Comparison of ENCODE assay signal across 13 mouse cellular contexts in the genomic region with DNA sequence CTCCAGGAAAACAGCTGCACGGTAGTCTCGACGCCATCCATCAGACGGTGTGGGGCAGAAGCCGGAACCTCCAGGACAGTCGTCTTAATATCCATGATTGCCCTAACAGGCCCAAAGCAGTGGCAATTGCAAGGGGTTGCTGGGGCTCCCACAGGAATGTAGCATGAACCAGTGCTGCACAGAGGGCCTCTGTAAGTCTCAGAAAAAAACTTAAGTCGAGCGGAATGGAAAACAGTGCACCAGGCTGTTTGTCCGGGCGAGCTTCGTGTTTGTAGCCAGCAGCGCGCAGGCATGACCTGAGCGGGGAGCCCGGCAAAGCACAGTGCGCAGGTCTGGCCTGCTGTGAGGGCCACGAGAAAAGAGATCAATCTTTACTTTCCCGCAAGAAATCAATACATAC. TPM values are rescaled to one million over a fixed set of nuclear protein-coding genes. Genes with fewer than 3 reads are reported as not detected.
A peak's percentile ranks its signal among the peaks of the same experiment; 100 is the strongest.
DNase-seq lines count a peak whose midpoint lies in the region; ATAC-seq and TF ChIP-seq lines count a peak whose summit lies in the region.
"Had no signal": no experiment of that assay in that cellular context is flagged by ENCODE, and none has a peak within 500 bp of the region (broad histone marks: within the 10 kb centered on the region; RNA-seq: fewer than 3 reads in every experiment).

No protein-coding gene starts in this region.

- no peak overlapping the region for H3K9ac ChIP-seq in heart, adult 2 months (ENCODE audit: low read depth, low read length)
- H3K9ac ChIP-seq in embryonic facial prominence, embryonic 15.5 days = no peak overlapping the region
- no peak overlapping the region for H3K9ac ChIP-seq in hindbrain, embryonic 16.5 days (ENCODE audit: low read depth, low read length)
- no peak overlapping the region for H3K9ac ChIP-seq in liver, postnatal 0 days (replicated peaks)

- no peaks in the 10 kb centered on the region for H3K36me3 ChIP-seq in heart, adult 2 months (ENCODE audit: control insufficient read depth, insufficient read depth, low read length)
- H3K36me3 ChIP-seq in embryonic facial prominence, embryonic 15.5 days = no peaks in the 10 kb centered on the region
- H3K36me3 ChIP-seq in hindbrain, embryonic 16.5 days (ENCODE audit: control insufficient read depth, insufficient read depth, low read length) = no peaks in the 10 kb centered on the region
- no peaks in the 10 kb centered on the region for H3K36me3 ChIP-seq in liver, postnatal 0 days (replicated peaks; ENCODE audit: insufficient read depth, low read length)

- no peak for TF ChIP-seq EP300 in heart, adult 2 months (IDR thresholded peaks at IDR 0.05; ENCODE audit: insufficient read depth, low read depth, low read length)
- no peak for TF ChIP-seq EP300 in liver, postnatal 0 days (IDR thresholded peaks at IDR 0.05; ENCODE audit: low read depth)

- no peaks in the 10 kb centered on the region for H3K4me1 ChIP-seq in heart, adult 2 months (ENCODE audit: control insufficient read depth, insufficient read depth, low read length)
- H3K4me1 ChIP-seq in embryonic facial prominence, embryonic 15.5 days = no peaks in the 10 kb centered on the region
- H3K4me1 ChIP-seq in hindbrain, embryonic 16.5 days (ENCODE audit: control insufficient read depth, insufficient read depth, low read depth, low read length) = no peaks in the 10 kb centered on the region
- H3K4me1 ChIP-seq in liver, postnatal 0 days (ENCODE audit: insufficient read depth) = peaks cover 4% of the 10 kb centered on the region

- H3K27me3 ChIP-seq in heart, adult 2 months (ENCODE audit: control insufficient read depth, insufficient read depth, low read length) = no peaks in the 10 kb centered on the region
- no peaks in the 10 kb centered on the region for H3K27me3 ChIP-seq in embryonic facial prominence, embryonic 15.5 days
- no peaks in the 10 kb centered on the region for H3K27me3 ChIP-seq in hindbrain, embryonic 16.5 days (replicated peaks; ENCODE audit: control insufficient read depth, insufficient read depth, low read length)
- H3K27me3 ChIP-seq in liver, postnatal 0 days (ENCODE audit: insufficient read depth, low read length) = no peaks in the 10 kb centered on the region

- no peak for ATAC-seq in embryonic facial prominence, embryonic 15.5 days (ENCODE audit: insufficient number of reproducible peaks, low FRiP score, low TSS enrichment, low read depth)
- peak; percentile 91 for ATAC-seq in hindbrain, embryonic 16.5 days
- ATAC-seq in liver, postnatal 0 days = no peak
- ATAC-seq: intestine, embryonic 16.5 days had no signal

- WGBS in heart, adult 2 months = 86% methylated on average over 18 of the region's 18 CpGs
- WGBS in embryonic facial prominence, embryonic 15.5 days = 30% methylated on average over 18 of the region's 18 CpGs
- WGBS in hindbrain, embryonic 16.5 days = 13% methylated on average over 18 of the region's 18 CpGs
- WGBS in liver, postnatal 0 days (ENCODE audit: insufficient replicate concordance) = 81% methylated on average over 18 of the region's 18 CpGs

- H3K9me3 ChIP-seq in embryonic facial prominence, embryonic 15.5 days (replicated peaks) = no peaks in the 10 kb centered on the region
- H3K9me3 ChIP-seq in hindbrain, embryonic 16.5 days (ENCODE audit: control insufficient read depth, low read length) = no peaks in the 10 kb centered on the region
- H3K9me3 ChIP-seq in liver, postnatal 0 days (ENCODE audit: low read length) = no peaks in the 10 kb centered on the region

- no peak for TF ChIP-seq POLR2A in heart, adult 2 months (IDR thresholded peaks at IDR 0.05; ENCODE audit: insufficient read depth, low read depth, low read length)

- no peak overlapping the region for H3K4me3 ChIP-seq in heart, adult 2 months
- H3K4me3 ChIP-seq in embryonic facial prominence, embryonic 15.5 days (replicated peaks) = no peak overlapping the region
- H3K4me3 ChIP-seq in hindbrain, embryonic 16.5 days (ENCODE audit: low read length) = no peak overlapping the region
- no peak overlapping the region for H3K4me3 ChIP-seq in liver, postnatal 0 days (ENCODE audit: low read depth, low read length)

- H3K27ac ChIP-seq in heart, adult 2 months = no peak overlapping the region
- H3K27ac ChIP-seq in embryonic facial prominence, embryonic 15.5 days (replicated peaks) = no peak overlapping the region
- H3K27ac ChIP-seq in hindbrain, embryonic 16.5 days (ENCODE audit: low read depth, low read length) = peak overlapping the region; percentile 54
- H3K27ac ChIP-seq in liver, postnatal 0 days (ENCODE audit: low read depth) = no peak overlapping the region

- no peak for TF ChIP-seq CTCF in heart, adult 2 months (IDR thresholded peaks at IDR 0.05)
- TF ChIP-seq CTCF in liver, postnatal 0 days (IDR thresholded peaks at IDR 0.05; ENCODE audit: low read depth) = no peak

- no peaks in the 10 kb centered on the region for H3K79me2 ChIP-seq in heart, adult 2 months (replicated peaks; ENCODE audit: control insufficient read depth, insufficient read depth, low read length)

- intact Hi-C loops in heart, adult 2 months (cut with DNase I) = no loop called here

- DNase-seq in heart, adult 11 months = peak; percentile 56
- no peak for DNase-seq in heart, adult 2 months
- DNase-seq in neural tube, embryonic 10.5 days (ENCODE audit: extremely low spot score, low spot score) = peak; percentile 35
- DNase-seq in thymus, postnatal 36 days = no peak
- no peak for DNase-seq in liver, postnatal 0 days
- no peak for DNase-seq in layer of hippocampus, adult 11-12 months (ENCODE audit: low spot score)
- DNase-seq: cerebellum, postnatal 36 days; gastrocnemius, postnatal 36 days; layer of hippocampus, postnatal 36 days; lung, postnatal 4 days had no signal

- H3K4me2 ChIP-seq in embryonic facial prominence, embryonic 15.5 days (replicated peaks) = 0 out of 2 replicates have a peak overlapping the region, but pooled peaks have one; percentile 15
- peak overlapping the region; percentile 6; the same call in 1 of the 2 replicates for H3K4me2 ChIP-seq in hindbrain, embryonic 16.5 days (ENCODE audit: low read length)
- no peak overlapping the region for H3K4me2 ChIP-seq in liver, postnatal 0 days (ENCODE audit: low read depth, low read length)

RNA-seq across cellular contexts. Expression of gene Sult6b2, which starts 31.4 kb away (rescaled TPM):
- not detected for total RNA-seq in heart, adult 2 months (2021)
- polyA plus RNA-seq in heart, adult 2 months (2012; rRNA removed) = 0.12 TPM in 2 replicates
- polyA plus RNA-seq in embryonic facial prominence, embryonic 15.5 days (2015; fragmentation: Nextera tagmentation; extraction: Ambion mirVana) = not detected in 2 replicates
- polyA plus RNA-seq in hindbrain, embryonic 16.5 days (2015; fragmentation: Nextera tagmentation; extraction: Ambion mirVana) = 0.10 and 0.19 TPM in 2 replicates
- polyA plus RNA-seq in liver, postnatal 0 days (2015; fragmentation: Nextera tagmentation; extraction: Ambion mirVana) = not detected in 2 replicates
- total RNA-seq: gastrocnemius, postnatal 36 days; layer of hippocampus, postnatal 36 days had no signal

Comparison
In these comparisons a context has a peak if more than half of its experiments do, and no peak if none do; other contexts are left out.
1. DNase-seq: peak in heart, adult 11 months (single experiment) and neural tube, embryonic 10.5 days (single experiment); none in heart, adult 2 months (0 of 2), thymus, postnatal 36 days (0 of 2), liver, postnatal 0 days (single experiment) and layer of hippocampus, adult 11-12 months (single experiment).